Mouse (Mus musculus) intestine, postnatal 0 days (tissue): ENCODE results near the gene C2. TPM values are rescaled to one million over a fixed set of nuclear protein-coding genes. Genes with fewer than 3 reads are reported as not detected.

Experiments
- ATAC-seq: fragments of 200-750 bp; cut with Nextera tagmentation; 2 replicates; pipeline ENCODE4 v1.8.0; 2017; ENCODE audit warnings: mild to moderate bottlenecking, moderate TSS enrichment, moderate library complexity
- H3K27ac ChIP-seq: fragments of 300-500 bp; sonication (generic); 2 replicates; pipeline ENCODE4 v1.5.1; 2014; ENCODE audit warnings: mild to moderate bottlenecking, low read depth, low read length, moderate library complexity
- H3K27me3 ChIP-seq: fragments of 300-500 bp; sonication (generic); replicated peaks from 2 replicates; pipeline ENCODE4 v1.6.1; 2014; ENCODE audit warnings: low read length, mixed read lengths; ENCODE audit not compliant: control insufficient read depth, insufficient read depth
- H3K36me3 ChIP-seq: fragments of 300-500 bp; sonication (generic); 2 replicates; pipeline ENCODE4 v1.6.1; 2014; ENCODE audit warnings: mild to moderate bottlenecking, moderate library complexity; ENCODE audit not compliant: control insufficient read depth, insufficient read depth
- H3K4me1 ChIP-seq: fragments of 300-500 bp; sonication (generic); replicated peaks from 2 replicates; pipeline ENCODE4 v1.6.1; 2014; ENCODE audit warnings: antibody characterized with exemption, low read length, mixed read lengths; ENCODE audit not compliant: control insufficient read depth, insufficient read depth
- H3K4me2 ChIP-seq: fragments of 300-500 bp; sonication (generic); replicated peaks from 2 replicates; pipeline ENCODE4 v1.6.1; 2014; ENCODE audit warnings: low read depth, mild to moderate bottlenecking, moderate library complexity
- H3K4me3 ChIP-seq: fragments of 300-500 bp; sonication (generic); 2 replicates; pipeline ENCODE4 v1.5.1; 2014; ENCODE audit warnings: low read depth, low read length
- H3K9ac ChIP-seq: fragments of 300-500 bp; sonication (generic); 2 replicates; pipeline ENCODE4 v1.6.1; 2014; ENCODE audit warnings: mild to moderate bottlenecking, low read depth, low read length
- H3K9me3 ChIP-seq: fragments of 300-500 bp; sonication (generic); 2 replicates; pipeline ENCODE4 v1.6.1; 2016; ENCODE audit warnings: mixed run types; ENCODE audit not compliant: control insufficient read depth
- CTCF ChIP-seq: sonication (generic); IDR thresholded peaks from 2 replicates; pipeline ENCODE4 v1.5.1; 2016; ENCODE audit warnings: low read depth, mild to moderate bottlenecking, control low read depth, antibody characterized with exemption, moderate library complexity
- WGBS: fragments of 180-500 bp; shearing (Covaris S2); extraction: QIAGEN DNeasy Blood & Tissue Kit; methylation state at CpG from one replicate; pipeline ENCODE4 v1.1.7; 2014; 5-methylcytosine and 5-hydroxymethylcytosine counted together
- polyA plus RNA-seq: library from polyadenylated mRNA; unstranded; fragments of >200 nt; fragmentation: Nextera tagmentation; extraction: Ambion mirVana; gene quantifications from 2 replicates; pipeline ENCODE4 v1.2.1, GENCODE M21; 2015

The C2 gene
- polyA plus RNA-seq, 1 experiment from 2014 or later = 60.3 TPM

DNA sequence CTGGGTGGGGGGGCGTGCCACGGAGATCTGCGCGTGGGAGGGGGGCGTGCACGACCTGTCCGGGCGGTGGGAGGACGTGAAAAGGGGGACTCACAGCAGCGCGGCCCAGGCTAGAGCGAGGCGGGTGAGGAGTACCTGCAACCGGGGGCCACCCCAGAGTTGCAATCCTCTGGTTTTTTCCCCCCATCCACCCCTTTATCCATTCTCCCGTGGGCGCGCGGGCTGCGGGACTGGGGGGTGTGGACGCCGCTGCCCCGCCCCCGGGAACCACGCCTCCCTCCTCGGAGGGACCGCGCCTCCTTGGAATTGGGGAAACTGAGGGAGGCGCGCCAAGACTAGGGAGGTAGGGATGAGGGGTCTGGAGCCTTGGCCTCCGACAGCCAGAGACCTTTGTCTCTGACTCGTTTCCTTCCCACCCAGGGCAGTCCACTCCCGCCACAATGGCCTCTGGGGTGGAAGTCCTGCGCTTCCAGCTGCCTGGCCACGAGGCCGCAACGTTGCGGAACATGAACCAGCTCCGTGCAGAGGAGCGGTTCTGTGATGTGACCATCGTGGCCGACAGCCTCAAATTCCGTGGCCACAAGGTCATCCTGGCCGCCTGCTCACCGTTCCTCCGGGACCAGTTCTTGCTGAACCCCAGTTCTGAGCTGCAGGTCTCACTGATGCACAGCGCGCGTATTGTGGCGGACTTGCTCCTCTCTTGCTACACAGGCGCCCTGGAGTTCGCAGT is 3.1 kb downstream of the C2 start:
- peak overlapping the region; percentile 77 for H3K9ac ChIP-seq
- H3K4me3 ChIP-seq = peak overlapping the region; percentile 68
- H3K4me1 ChIP-seq = no peaks in the 10 kb centered on the region
- peak overlapping the region; percentile 97 for H3K4me2 ChIP-seq
- TF ChIP-seq CTCF = no peak
- no peaks in the 10 kb centered on the region for H3K27me3 ChIP-seq
- H3K27ac ChIP-seq = peak overlapping the region; percentile 89
- H3K36me3 ChIP-seq = no peaks in the 10 kb centered on the region; the same call in 1 of the 2 replicates
- H3K9me3 ChIP-seq = no peaks in the 10 kb centered on the region
- no peak for ATAC-seq
- WGBS = 10% methylated on average over 39 of the region's 51 CpGs

DNA sequence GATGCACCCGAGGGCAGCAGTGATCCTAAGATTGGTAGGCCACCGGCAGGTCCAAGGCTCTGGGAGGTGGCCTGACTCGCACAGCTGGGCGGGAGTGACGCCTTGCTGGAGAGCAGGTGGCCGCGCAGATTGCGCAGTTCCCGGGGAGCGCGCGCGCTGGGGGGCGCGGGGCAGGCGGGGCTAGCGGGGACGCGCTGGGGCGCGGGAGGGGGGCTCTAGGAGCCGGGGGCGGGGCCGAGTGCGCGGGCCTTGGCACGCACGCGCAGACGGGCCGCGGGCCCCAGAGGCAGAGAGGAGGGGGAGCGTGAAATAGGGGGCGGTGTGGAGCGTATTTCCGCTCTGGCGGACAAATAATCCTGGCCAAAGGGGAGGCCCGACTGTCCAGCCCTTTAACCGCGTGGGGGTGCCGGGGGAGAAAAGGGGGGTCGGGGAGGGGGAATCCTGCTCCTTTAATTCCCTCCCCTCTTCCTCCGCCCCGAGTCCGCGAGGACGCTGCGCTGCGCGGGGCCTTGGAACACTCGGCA is 3.9 kb downstream of the C2 start:
- Histone ChIP-seq H3K4me3 (peak overlapping the region; percentile 68), H3K4me2 (peak overlapping the region; percentile 97), H3K9me3 (no peaks in the 10 kb centered on the region), H3K27ac (peak overlapping the region; percentile 89), H3K4me1 (no peaks in the 10 kb centered on the region), H3K36me3 (no peaks in the 10 kb centered on the region; the same call in 1 of the 2 replicates), H3K9ac (peak overlapping the region; percentile 77), H3K27me3 (no peaks in the 10 kb centered on the region)
- under 1% methylated on average over 31 of the region's 51 CpGs for WGBS
- peak; percentile 45 for TF ChIP-seq CTCF
- ATAC-seq = peak; percentile 77

DNA sequence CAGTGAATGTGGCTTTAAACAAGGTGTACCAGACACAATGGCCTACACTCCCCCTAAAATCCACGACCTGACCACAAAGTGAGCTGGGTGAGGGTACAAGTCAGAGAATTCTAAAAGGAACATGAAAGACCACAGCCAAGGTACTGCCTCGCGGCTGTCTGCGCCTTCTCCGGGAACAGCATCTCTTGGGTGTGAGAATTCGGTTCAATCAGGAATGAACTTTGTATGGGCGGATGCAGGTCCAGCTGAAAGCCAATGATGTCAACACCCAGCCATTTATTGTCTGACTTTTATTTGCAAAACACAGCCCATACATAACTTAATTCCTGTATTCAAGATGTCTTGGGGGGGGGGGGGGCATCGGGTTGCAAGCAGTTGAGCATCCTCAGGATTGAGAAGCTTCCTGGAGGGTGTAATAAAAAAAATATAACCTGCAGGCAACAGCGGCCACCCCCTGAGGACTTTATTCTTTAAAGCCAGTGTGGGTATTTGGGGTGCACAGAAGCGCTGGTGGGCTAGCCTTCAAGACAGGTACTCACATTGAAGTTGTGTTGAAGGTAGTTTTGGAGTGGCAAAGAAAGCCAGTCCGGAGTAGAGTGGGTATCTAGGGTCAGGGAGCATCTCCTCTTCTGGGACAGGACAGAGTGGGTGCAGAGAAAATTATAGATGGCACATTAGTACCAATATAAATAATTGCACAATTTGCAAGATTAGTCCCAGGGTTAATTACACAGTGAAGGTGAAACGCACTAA is 4.8 kb downstream of the C2 start:
- Histone ChIP-seq H3K36me3 (no peaks in the 10 kb centered on the region; the same call in 1 of the 2 replicates), H3K27ac (peak overlapping the region; percentile 89), H3K27me3 (no peaks in the 10 kb centered on the region), H3K9ac (no peak overlapping the region), H3K4me3 (peak overlapping the region; percentile 68; the same call in 1 of the 2 replicates), H3K9me3 (no peaks in the 10 kb centered on the region), H3K4me2 (peak overlapping the region; percentile 97), H3K4me1 (no peaks in the 10 kb centered on the region)
- 50% methylated on average over 12 of the region's 12 CpGs for WGBS
- no peak for TF ChIP-seq CTCF
- no peak for ATAC-seq

DNA sequence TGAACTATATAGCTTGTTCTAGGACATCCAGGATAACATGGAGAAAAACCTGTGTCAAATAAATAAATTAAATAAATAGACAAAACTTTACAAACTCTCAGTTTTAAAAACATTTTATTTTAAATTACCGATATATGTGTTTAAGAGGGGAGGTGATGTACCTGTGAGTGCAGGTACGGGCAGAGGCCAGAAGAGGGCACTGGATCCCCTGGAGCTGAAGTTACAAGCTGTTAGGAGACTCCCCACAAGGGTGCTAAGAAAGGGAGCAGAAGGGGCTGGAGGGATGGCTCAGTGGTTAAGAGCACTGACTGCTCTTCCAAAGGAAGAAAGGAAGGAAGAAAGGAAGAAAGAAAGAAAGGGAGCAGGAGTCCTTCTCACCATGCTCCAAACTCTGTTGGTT is 6.7 kb downstream of the C2 start:
- ATAC-seq = no peak
- H3K9ac ChIP-seq = no peak overlapping the region
- no peaks in the 10 kb centered on the region for H3K4me1 ChIP-seq
- no peak overlapping the region for H3K27ac ChIP-seq
- no peaks in the 10 kb centered on the region for H3K27me3 ChIP-seq
- no peak overlapping the region for H3K4me2 ChIP-seq
- TF ChIP-seq CTCF = peak; percentile 46
- no peaks in the 10 kb centered on the region for H3K9me3 ChIP-seq
- no peaks in the 10 kb centered on the region; the same call in 1 of the 2 replicates for H3K36me3 ChIP-seq
- H3K4me3 ChIP-seq = no peak overlapping the region
- WGBS = 93% methylated on average over 2 of the region's 2 CpGs

DNA sequence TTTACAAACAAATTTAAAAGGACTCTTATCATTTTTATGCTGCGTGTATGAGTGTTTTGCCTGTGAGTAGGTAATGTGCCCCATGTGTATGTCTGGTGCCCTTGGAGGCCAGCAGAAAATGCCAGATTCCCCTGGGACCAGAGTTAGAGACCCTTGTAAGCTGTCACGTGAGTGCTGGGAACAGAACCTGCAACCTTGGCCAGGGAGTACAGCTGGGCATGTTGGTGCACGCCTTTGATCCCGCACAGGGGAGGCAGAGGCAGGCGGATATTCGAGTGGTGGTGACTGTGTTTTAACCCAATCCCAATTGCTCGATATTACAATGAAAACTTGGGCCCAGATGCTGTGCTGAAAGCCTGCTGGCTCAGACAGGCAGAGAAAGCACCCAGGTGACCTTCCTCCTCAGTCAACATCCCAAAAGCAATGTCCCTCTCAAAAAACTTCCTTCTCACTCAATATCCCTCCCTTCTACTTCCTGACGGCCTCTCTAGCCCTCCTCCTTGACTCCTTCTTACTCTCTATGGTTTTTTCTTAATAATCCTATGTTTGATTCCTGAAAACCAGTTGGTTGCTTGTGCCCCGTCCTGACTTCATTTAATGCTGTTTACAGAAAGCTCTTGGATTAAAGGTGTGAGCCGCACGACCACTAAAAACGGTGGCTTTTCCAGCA is 7.9 kb downstream of the C2 start:
- no peak for TF ChIP-seq CTCF
- no peaks in the 10 kb centered on the region for H3K27me3 ChIP-seq
- H3K9me3 ChIP-seq = no peaks in the 10 kb centered on the region
- H3K27ac ChIP-seq = no peak overlapping the region
- ATAC-seq = no peak
- H3K9ac ChIP-seq = no peak overlapping the region
- H3K4me1 ChIP-seq = no peaks in the 10 kb centered on the region
- H3K36me3 ChIP-seq = no peaks in the 10 kb centered on the region; the same call in 1 of the 2 replicates
- H3K4me3 ChIP-seq = no peak overlapping the region
- WGBS = 87% methylated on average over 12 of the region's 12 CpGs
- H3K4me2 ChIP-seq = no peak overlapping the region

DNA sequence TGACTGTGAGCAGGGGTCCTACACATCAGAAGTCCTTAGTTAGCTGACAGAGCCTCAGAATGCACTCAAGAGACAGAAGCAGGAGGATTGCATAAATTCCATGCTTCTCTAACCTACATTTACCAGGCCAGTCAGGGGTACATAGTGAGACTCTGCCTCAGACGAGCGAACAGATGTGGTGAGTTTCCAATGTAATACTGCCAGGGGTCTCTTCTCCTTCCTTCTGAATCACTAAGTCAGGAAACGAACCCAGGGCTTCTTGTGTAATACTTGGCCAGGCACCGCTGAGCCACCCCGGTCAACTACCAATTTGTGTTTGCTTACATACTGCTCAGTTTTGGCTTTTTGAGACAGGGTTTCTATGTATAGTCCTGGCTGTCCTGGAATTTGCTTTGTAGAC is 10.1 kb downstream of the C2 start:
- WGBS = 89% methylated on average over 5 of the region's 5 CpGs

More for the DNA sequence above, 10.1 kb downstream of the C2 start:
- TF ChIP-seq CTCF = no peak
- no peak overlapping the region for H3K4me2 ChIP-seq
- no peaks in the 10 kb centered on the region for H3K36me3 ChIP-seq
- ATAC-seq = no peak
- H3K9me3 ChIP-seq = no peaks in the 10 kb centered on the region
- H3K4me1 ChIP-seq = no peaks in the 10 kb centered on the region
- no peaks in the 10 kb centered on the region for H3K27me3 ChIP-seq
- H3K9ac ChIP-seq = no peak overlapping the region
- no peak overlapping the region for H3K4me3 ChIP-seq
- H3K27ac ChIP-seq = no peak overlapping the region
